Mouse (Mus musculus): ENCODE data around the gene Olfr976.
"Not testable (repeated sequence)": the region's sequence is repeated elsewhere in the genome, so short reads cannot be mapped to it uniquely, and the experiment has no call there.

Gene Olfr976

GRCm38 (mm10) chr9:39961033-39961432 lies at the start of gene Olfr976:
TSS of gene Olfr976 (minus strand) at chr9:39961133.
- not testable (repeated sequence) for DNase-seq

GRCm38 (mm10) chr9:40009482-40009881 lies 48.5 kb upstream of the Olfr976 start, which contains the start of gene Olfr980:
TSS of gene Olfr980 (minus strand) at chr9:40009582.
- no peak for DNase-seq

GRCm38 (mm10) chr9:40003365-40003764 lies 42.4 kb upstream of the Olfr976 start, which contains the start of gene Olfr979:
TSS of gene Olfr979 (minus strand) at chr9:40003465.
- no peak for DNase-seq

GRCm38 (mm10) chr9:39991813-39992212 lies 30.9 kb upstream of the Olfr976 start, which contains the start of gene Olfr978:
TSS of gene Olfr978 (plus strand) at chr9:39992113.
- no peak for DNase-seq

GRCm38 (mm10) chr9:39976581-39977145 lies 15.7 kb upstream of the Olfr976 start:
- DNase-seq: not testable (repeated sequence)

GRCm38 (mm10) chr9:39951946-39952345 lies 9.0 kb downstream of the Olfr976 start, which contains the start of gene Olfr975:
TSS of gene Olfr975 (minus strand) at chr9:39952046.
- no peak for DNase-seq

GRCm38 (mm10) chr9:39937201-39937600 lies 23.7 kb downstream of the Olfr976 start, which contains the start of gene Olfr974:
TSS of gene Olfr974 (plus strand) at chr9:39937501.
- DNase-seq: no peak

GRCm38 (mm10) chr9:39928837-39929236 lies 32.1 kb downstream of the Olfr976 start:
- not testable (repeated sequence) for DNase-seq

GRCm38 (mm10) chr9:39927975-39928836 lies 32.7 kb downstream of the Olfr976 start:
- not testable (repeated sequence) for DNase-seq

- DNase-seq: no peak
These were observed 51.0 kb downstream of the Olfr976 start for GRCm38 (mm10) chr9:39909939-39910338.

GRCm38 (mm10) chr9:39907036-39907435 lies 53.9 kb downstream of the Olfr976 start, which contains the start of gene Olfr229:
TSS of gene Olfr229 (plus strand) at chr9:39907336.
- DNase-seq: no peak

- DNase-seq: no peak
These were observed 55.8 kb downstream of the Olfr976 start for GRCm38 (mm10) chr9:39905106-39905505.
